Mouse (Mus musculus) left cerebral cortex, adult 9 months (tissue): ENCODE measurements around the gene Hus1.

Experiments used
- DNase-seq, 2 experiments: peaks; one replicate each; pipeline ENCODE4 v3.0.0; 2022; ENCODE audit warnings: low spot score in 2 of 2

Hus1 gene

DNA sequence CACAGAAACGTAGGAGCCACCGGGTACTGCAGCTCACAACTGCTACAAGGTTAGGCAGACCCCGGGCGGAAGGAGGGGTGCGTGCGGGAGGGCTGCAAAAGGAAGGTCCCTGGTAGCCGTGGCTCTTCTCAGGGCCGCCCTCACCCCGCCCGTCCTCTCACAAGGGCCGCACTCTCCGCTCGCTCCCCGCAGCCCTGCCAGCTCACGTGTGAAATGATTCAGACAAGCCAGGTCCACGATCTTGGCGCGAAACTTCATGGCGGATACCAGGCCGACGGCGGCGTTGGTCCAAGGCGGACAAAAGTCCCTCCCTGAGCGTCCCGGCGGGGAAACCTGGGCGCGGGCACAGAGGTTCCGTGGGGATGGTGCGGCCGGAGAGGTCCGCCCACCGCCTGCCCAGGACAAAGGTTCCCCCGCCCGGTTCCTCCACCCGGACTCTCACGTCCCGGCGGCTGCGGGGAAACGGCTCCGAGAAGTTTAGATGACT is at the start of gene Hus1:
Hus1 (minus strand) TSS at position 339 of the 487 bp plus-strand sequence.
- DNase-seq, result peak; percentile 18 to 73

GRCm38 (mm10) chr11:9060484-9060883 is 49.5 kb upstream of the Hus1 start:
- no peak for DNase-seq

- DNase-seq, result no peak
Measured at GRCm38 (mm10) chr11:9060029-9060428, 49.0 kb upstream of the Hus1 start.

DNA sequence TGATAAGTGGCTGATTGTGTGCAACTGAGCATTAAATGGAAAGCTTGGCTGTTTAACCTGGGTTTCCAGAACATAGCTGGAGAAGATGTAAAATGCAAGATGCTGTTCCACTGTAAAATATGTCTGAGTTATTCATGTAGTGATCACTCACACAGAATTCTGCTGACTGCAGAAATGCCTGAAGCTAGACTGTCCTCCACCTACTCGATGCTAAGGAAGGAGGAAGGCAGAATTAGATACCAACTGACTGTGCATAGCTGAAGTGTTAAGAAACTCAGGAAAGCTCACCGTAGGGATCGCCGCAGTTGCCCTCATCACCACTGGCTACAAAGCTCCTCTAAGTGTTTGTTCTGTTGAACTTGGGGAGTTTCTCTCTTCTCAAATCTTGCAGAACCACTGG is 46.7 kb upstream of the Hus1 start:
- no peak for DNase-seq

DNA sequence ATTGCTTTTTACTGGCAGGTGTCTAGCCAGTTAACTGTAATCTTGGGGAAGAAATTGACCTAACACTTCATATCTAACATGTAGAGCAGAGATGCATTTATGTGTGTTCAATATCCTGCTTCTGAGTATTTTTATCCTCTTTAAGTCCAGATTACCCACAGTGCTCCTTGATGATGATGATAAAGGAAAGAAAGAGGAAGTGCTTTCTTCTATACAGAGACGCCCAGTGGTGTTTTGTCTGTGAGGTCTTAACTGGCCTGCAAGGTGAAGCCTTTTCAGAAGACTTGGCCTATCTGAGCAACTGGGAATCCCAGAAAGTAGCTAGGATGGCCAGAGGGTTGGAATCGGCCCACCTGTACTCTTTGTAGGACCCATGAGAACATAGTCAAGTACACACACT is 45.9 kb upstream of the Hus1 start:
- DNase-seq, result no peak

GRCm38 (mm10) chr11:9051895-9052294 is 40.9 kb upstream of the Hus1 start:
- DNase-seq, result no peak

- no peak for DNase-seq
Measured at GRCm38 (mm10) chr11:9050241-9050640, 39.2 kb upstream of the Hus1 start.

DNA sequence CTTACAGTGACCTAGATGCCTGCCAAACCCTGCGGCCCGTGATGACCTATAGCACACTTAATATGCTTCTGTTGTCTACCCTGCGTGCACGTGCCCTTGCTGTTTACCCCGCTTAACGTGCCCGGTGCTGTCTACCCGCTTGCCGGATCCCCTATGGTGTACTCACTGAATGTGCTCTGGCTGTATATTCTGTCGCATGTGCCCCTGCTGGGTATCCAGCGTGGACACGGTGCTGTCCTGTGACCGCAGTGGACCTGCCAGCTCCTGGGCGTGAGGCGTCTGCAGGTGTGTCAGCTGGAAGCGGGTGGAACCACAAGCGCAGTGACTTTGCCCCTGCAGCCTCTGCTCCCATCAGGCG is 37.7 kb upstream of the Hus1 start, which contains the start of gene Sun3:
Sun3 (minus strand) TSS at position 289 of the 358 bp plus-strand sequence.
- DNase-seq, result no peak

- DNase-seq, result peak; percentile 31 to 80
Measured at GRCm38 (mm10) chr11:9048011-9048702, 37.2 kb upstream of the Hus1 start, which contains the start of gene Gm11992. Gm11992 (plus strand) TSS chr11:9048594.

- DNase-seq, result peak in 1 of 2 experiments; percentile 8
Measured at GRCm38 (mm10) chr11:9047044-9047443, 36.1 kb upstream of the Hus1 start.

DNA sequence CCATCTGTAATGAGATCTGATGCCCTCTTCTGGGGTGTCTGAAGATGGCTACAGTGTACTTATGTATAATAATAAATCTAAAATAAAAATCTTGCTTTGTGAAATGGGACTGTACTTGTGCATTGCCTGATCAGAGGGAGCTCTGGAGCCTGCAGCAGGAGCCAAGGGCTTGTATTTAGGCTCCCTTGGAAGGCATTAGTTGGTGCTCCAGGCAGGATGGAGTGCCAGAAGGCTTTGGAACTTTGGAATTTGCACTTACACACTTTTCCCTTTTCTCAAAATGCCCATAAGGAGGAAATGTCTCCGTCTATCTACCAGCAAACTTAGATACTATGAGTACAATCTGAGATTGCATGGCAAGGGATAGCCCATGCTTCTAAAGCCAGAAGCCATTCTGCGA is 35.6 kb upstream of the Hus1 start:
- no peak for DNase-seq

DNA sequence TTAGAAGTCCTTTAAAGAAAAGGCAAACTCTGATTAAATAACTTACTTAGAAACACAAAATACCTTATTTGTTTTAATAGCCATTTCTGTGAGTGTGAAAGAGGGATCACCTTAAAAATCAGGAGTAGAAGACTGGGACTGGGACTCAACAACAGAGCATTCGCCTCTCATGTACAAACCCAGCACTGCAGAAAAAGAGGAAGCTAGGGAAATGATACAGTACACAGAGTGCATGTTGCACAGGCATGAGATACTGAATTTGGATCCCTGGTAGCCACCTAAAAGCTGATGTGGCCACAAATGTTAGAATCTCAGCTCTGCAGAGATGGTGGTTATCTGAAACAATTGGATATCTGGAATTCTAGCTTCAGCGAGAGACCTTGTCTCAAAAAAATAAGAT is 20.5 kb upstream of the Hus1 start:
- no peak for DNase-seq

DNA sequence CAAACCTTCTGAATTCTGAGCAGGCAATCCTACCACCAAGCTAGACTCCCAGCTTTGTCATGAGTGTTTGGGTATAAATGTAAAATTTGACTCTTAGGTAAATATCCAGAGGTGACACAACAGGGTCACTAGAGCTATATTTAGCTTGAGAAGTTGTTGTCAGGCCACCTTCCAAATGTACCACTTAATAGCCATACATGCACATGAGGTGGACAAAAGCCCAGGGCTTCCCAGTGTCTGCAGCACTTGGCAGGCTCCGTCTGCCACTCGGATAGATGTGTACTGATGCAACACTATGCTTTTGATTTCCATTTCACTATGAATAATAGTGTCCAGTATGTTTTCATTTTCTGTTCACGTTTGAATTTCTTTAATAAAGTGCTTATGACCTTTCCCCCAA is 14.2 kb upstream of the Hus1 start:
- DNase-seq, result no peak

DNA sequence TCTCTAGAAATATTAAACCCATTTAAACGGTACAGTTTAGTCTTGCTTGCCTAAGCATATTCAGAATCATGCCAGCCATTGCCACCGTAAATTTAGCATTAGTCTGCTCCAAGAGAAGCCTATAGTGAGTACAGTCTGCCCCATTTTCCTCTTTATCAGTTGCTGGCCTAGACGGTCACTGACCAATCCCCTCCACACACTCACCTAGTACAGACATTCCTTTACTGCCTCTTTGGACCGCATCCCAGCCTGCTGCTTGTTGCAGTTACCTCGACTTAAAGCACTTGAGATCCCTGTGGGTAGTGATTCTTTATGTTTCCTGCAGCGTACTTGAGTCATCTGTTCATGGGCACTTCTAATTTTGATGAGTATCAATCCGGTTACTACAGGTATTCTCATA is 13.8 kb upstream of the Hus1 start:
- DNase-seq, result no peak

GRCm38 (mm10) chr11:9020207-9020606 is 9.2 kb upstream of the Hus1 start:
- DNase-seq, result no peak

- DNase-seq, result no peak
Measured at GRCm38 (mm10) chr11:9018491-9019267, 7.7 kb upstream of the Hus1 start.

- no peak for DNase-seq
Measured at GRCm38 (mm10) chr11:9014740-9015139, 3.7 kb upstream of the Hus1 start.

- DNase-seq, result no peak
Measured at GRCm38 (mm10) chr11:9011348-9011747, 357 bp upstream of the Hus1 start.

GRCm38 (mm10) chr11:9010416-9010815 is 575 bp downstream of the Hus1 start:
- peak; percentile 8 to 29 for DNase-seq

GRCm38 (mm10) chr11:9008761-9009160 is 2.2 kb downstream of the Hus1 start:
- DNase-seq, result no peak

- peak in 1 of 2 experiments; percentile 4 for DNase-seq
Measured at GRCm38 (mm10) chr11:8988084-8988483, 22.9 kb downstream of the Hus1 start.

DNA sequence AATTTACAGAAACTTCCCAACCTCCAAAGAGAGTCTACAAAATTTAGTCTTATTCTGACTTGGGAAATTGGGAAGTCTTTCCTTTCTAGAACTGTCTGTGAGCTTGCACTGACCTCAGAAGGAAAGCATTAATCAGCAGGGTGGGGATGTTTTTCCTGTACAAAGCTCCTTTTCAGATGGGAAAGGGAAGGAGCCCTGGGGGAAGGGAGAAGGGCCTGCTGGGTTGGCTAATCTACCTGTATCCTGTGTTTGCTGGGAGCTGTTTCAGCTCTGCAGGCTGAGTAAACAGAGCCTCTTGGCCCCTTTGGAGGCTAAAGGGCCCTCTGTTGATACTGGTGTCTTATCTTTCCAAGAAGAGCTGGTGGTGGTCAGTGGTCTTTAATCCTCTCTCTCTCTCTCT is 24.9 kb downstream of the Hus1 start:
- no peak for DNase-seq
